Mouse (Mus musculus) ES-E14 (cell line): ENCODE results near the gene Majin.

Source experiments
- CHD2 ChIP-seq: IDR thresholded peaks from 2 replicates; pipeline ENCODE4 v1.6.1; 2014; ENCODE audit warnings: mild to moderate bottlenecking, low read depth, low read length, inconsistent platforms
- HCFC1 ChIP-seq: IDR thresholded peaks from 2 replicates; pipeline ENCODE4 v1.6.1; 2012; ENCODE audit warnings: low read length, inconsistent platforms, borderline replicate concordance; ENCODE audit not compliant: insufficient read depth
- MAFK ChIP-seq: IDR thresholded peaks from 2 replicates; pipeline ENCODE4 v1.6.1; 2014; ENCODE audit warnings: mild to moderate bottlenecking, low read depth, low read length, inconsistent platforms; ENCODE audit not compliant: insufficient read depth
- ZC3H11A ChIP-seq: IDR thresholded peaks from 2 replicates; pipeline ENCODE4 v1.6.1; 2012; ENCODE audit warnings: low read depth, mild to moderate bottlenecking, inconsistent platforms, low read length, borderline replicate concordance
- ZNF384 ChIP-seq: IDR thresholded peaks from 2 replicates; pipeline ENCODE4 v1.6.1; 2012; ENCODE audit warnings: low read depth, low read length, inconsistent platforms

GRCm38 (mm10) chr19:6260428-6260827 is 76.2 kb downstream of the Majin start:
- TF ChIP-seq CHD2 (no peak), MAFK (no peak), ZNF384 (no peak), HCFC1 (no peak), ZC3H11A (no peak)
